Mouse (Mus musculus) 3134 (cell line): Measurements from ENCODE around the gene Abca8a.
"Not testable (repeated sequence)": the region's sequence is repeated elsewhere in the genome, so short reads cannot be mapped to it uniquely, and the experiment has no call there.

Experiments used
- DNase-seq: peaks from one replicate; pipeline ENCODE4 v3.0.0-alpha.2; 2011; ENCODE audit warnings: low spot score; ENCODE audit not compliant: insufficient read length; ENCODE audit errors: extremely low read depth

Abca8a gene

DNA sequence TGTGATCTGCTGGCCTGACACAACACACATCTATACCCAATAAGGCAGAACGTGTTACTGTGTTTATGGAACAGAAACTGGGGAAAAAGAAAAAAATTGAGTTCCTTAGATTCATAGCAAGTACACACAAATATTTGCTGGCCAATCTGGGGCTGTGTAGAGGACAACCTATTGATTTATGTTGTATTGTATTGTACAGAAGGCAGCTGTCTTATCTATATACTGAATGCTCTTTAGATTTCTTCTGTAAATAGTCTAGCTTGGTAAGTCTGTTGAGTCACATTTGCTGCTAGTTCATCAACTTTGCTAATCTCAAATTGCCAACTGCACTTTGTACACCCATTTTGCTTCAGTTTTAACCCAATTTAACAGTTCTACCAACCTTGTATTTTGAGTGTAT is 107.6 kb downstream of the Abca8a start:
- DNase-seq: no peak

DNA sequence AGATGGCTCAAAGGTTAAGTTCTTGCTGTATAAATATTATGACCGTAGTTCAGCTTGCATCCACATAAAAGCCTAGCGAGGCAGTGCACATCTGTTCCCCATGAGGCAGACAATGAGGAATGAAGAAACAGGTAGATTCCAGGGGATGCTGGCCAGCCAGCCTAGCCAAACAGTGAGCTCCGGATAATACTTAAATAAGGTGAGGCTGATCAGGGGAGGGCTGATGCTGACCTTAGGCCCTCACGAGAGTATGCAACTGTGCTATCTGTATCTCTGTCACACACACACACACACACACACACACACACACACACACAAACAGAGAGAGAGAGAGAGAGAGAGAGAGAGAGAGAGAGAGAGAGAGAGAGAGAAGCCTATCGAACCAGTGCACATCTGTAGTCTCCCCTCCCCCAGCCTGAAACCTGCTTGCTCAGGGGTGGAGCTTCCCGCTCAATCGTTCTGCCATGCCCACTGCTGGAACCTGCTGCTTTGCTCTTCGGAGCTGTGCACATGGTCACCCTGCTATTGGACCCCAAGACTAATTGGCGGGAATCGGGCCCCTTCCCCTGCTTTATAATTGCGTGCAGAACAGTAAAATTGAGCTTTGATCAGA is 108.2 kb downstream of the Abca8a start:
- not testable (repeated sequence) for DNase-seq

DNA sequence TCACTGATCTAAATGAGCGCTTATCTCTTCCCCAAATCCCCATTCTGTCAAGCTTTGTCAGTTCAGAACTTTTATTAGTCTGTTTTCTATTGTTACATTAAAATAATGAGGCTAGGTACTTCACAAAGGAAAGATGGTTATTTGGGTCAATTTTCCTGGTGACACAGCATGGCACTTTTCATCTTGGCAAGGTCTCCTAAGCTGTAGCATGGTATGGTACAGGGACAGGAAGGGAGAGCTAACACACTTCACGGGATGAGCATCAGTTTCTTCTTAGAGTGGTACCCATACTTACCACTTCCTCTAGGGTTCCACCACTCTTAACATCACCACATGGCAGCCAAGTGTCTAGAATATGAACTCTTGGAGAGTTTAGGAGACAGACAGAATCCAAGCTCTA is 113.9 kb downstream of the Abca8a start:
- no peak for DNase-seq
